Mouse (Mus musculus) myocyte (in vitro differentiated cells): ENCODE data around the gene Zbtb32.

Experiments used
- E2F4 ChIP-seq: IDR thresholded peaks from one replicate; pipeline ENCODE4 v1.6.1; 2011; ENCODE audit warnings: mild to moderate bottlenecking, control low read depth, moderate library complexity; ENCODE audit not compliant: insufficient read depth
- MYOG ChIP-seq, 3 experiments: IDR thresholded peaks; one replicate each; pipeline ENCODE4 v1.6.1; 2011; ENCODE audit warnings: control low read depth in 2 of 3, low read depth in 2 of 3, mild to moderate bottlenecking in 2 of 3; ENCODE audit not compliant: insufficient read length in 2 of 3, control insufficient read depth in 1 of 3, insufficient read depth in 1 of 3
- POLR2A ChIP-seq: IDR thresholded peaks from one replicate; pipeline ENCODE4 v1.6.1; 2011; ENCODE audit warnings: low read depth, mild to moderate bottlenecking, control low read depth, moderate library complexity; ENCODE audit not compliant: insufficient read length
- POLR2AphosphoS2 ChIP-seq: IDR thresholded peaks from one replicate; pipeline ENCODE4 v1.6.1; 2011; ENCODE audit warnings: low read depth, control low read depth; ENCODE audit not compliant: insufficient read length
- USF1 ChIP-seq: IDR thresholded peaks from one replicate; pipeline ENCODE4 v1.6.1; 2011; ENCODE audit warnings: low read depth, mild to moderate bottlenecking, control low read depth, moderate library complexity

DNA sequence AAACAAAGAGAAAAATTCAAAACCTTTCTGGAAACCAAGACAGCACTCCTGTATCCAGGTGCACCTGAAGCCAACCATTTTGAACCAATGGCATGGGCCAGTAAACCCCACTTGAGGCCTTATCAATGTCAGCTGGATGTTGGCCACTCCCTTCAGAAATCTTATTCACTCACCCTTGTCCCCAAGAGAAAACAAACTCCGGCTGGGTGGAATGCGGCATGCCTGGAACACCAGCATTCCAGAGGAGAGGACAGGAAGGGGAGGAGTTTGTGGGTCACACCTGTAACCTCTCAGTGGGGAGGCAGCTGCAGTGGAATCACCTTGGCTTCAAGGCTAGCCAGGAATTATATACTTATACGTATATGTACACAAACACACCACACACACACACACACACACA is 3.9 kb upstream of the Zbtb32 start:
- TF ChIP-seq POLR2A (no peak), POLR2AphosphoS2 (no peak), MYOG (IDR thresholded peaks at IDR 0.05; ENCODE audit: control insufficient read depth in 1 of 3, insufficient read depth in 1 of 3, insufficient read length in 2 of 3, low read depth in 2 of 3) (no peak), E2F4 (no peak), USF1 (no peak)
